Mouse (Mus musculus) hematopoietic multipotent progenitor cell, adult 10-12 weeks (in vitro differentiated cells): Measurements from ENCODE around the gene Fkbp1a. TPM values are rescaled to one million over a fixed set of nuclear protein-coding genes. Genes with fewer than 3 reads are reported as not detected.

ENCODE experiments used
- polyA plus RNA-seq: library from polyadenylated mRNA; stranded (reverse); fragments of >175 nt; gene quantifications from 2 replicates; pipeline ENCODE4 v1.2.3, GENCODE M21; 2012; ENCODE audit warnings: low replicate concordance

Gene Fkbp1a
- polyA plus RNA-seq = 93.5 and 95.8 TPM in 2 replicates

DNA sequence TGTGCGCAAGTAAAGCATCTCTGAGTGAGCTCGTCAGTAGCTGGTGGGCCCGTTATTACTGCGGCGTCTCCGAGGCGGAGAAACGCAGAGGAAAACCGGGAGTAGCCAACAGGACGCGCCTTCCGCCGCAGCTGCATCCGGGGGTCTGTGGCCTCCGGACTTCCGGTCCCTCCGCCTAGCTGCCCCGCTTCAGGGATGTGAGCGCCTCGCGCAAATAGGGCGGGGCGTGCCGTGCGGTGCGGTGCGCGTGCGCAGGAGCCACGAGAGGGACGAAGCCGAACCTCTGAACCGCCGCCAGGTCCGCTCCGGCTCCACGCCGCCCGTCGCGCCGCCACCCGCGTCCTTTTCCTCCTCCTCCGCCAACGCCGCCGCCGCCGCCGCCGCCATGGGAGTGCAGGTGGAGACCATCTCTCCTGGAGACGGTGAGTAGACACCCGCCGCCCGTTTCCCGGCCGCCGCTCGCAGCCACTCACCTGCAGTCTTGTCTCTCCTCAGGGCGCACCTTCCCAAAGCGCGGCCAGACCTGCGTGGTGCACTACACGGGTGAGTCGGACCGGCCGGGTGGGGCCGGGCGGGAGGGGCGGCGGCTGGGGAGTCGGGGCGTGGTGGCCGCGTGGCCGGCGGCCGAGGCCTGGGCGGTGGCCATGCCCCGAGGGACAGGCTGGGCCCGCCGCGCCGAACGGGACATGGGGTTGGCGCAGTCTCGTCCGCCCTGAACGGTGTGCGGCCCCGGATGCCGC, at the start of gene Fkbp1a:
Gene Fkbp1a (plus strand): TSS at position 161 of the 740 bp plus-strand sequence.

DNA sequence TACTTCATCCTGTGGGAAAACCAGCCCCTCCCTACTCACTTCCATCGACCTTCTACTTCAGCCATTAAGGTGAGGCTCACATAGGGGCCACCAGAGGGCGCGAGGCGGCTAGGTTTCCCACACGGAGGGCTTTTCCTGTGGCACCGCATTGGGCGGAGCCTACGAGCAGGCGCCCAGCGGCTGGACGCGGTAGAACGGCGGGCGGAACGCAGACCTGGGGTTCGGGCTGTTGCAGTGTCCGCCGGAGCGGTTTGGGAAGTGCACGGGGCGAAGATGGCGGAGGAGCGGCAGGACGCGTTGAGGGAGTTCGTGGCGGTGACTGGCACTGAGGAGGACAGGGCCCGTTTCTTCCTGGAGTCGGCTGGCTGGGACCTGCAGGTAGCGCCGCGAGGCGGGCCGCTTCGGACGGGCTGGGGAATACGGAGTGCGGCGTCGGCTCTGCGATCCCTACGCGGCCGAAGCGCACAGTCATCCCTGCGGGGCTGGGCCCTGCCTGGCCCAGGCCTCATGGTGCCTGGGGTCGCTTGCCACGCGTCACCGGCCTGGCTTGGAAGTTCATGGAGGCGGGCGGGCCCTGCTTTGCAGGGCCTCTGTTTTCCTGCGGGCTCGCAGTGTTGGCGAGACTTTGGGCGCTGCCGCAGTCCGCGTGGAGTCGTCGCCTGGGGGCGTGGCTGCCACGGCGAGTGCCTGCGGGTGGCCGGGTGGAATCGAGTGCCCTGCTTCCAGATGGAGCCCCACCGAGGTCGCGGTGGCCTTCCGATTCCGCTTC, 48.1 kb upstream of the Fkbp1a start, which contains the start of gene Nsfl1c:
Gene Nsfl1c (plus strand): TSS at position 148 of the 769 bp plus-strand sequence.

DNA sequence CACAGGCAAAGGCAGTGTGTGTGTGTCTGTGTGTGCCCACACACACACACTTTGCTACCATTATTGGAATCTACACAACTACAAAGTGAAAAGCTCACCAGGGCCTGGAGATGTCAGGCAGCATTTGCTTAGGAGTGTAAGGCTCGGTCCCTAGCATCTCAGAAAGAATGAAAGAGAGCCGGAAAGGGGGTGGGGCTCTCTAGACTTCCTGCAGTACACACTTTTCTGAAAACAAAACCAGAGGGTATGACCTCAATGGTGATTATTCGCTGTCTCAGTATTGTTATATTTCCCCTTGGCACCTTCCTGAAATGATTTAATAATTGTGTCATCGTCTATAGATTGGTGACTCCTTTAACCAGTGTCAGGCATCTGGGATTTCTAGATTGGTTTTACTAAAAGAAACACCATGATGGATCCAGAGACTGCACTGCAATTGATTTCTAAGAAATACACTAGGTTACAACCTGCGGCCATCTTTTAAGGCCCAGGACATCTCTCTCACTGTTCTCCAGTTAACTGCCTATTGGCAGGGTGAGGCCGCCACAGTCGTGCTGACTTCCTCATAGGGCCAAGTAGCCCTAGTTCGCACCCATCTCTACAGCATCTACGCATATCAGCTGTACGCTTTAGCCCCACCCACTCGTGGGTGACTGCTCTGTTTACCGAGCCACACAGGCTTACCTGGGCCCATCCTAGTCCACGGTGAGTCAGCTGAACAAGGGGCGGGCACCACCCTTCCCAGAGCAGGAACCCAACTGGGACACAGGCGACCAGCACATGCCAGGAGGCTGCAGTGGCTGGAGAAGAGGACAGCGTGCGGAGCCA, 29.8 kb downstream of the Fkbp1a start, which contains the start of gene Sdcbp2:
Gene Sdcbp2 (plus strand): TSS at position 750 of the 828 bp plus-strand sequence.

Other genes with a start within 250 kb of the Fkbp1a start
- not detected in 2 replicates for gene 4921509C19Rik, start 66.3 kb upstream of the Fkbp1a start, polyA plus RNA-seq
- gene Nsfl1c, start 48.3 kb upstream of the Fkbp1a start, polyA plus RNA-seq = 68.4 and 83.8 TPM in 2 replicates
- gene Sdcbp2, start 30.1 kb downstream of the Fkbp1a start, polyA plus RNA-seq = 2.4 and 3.6 TPM in 2 replicates
- 0.03 and 0.09 TPM in 2 replicates for gene Snph, start 90.1 kb downstream of the Fkbp1a start, polyA plus RNA-seq
- not detected in 2 replicates for gene Rad21l, start 126.0 kb downstream of the Fkbp1a start, polyA plus RNA-seq
- not detected in 2 replicates for gene Tmem74b, start 159.5 kb downstream of the Fkbp1a start, polyA plus RNA-seq
- gene Psmf1, start 201.7 kb downstream of the Fkbp1a start, polyA plus RNA-seq = 5.6 and 54.2 TPM in 2 replicates